Mouse (Mus musculus) effector memory CD4-positive, alpha-beta T cell, adult 7 months (primary cell): ENCODE data around the gene Gtf2h3. TPM values are rescaled to one million over a fixed set of nuclear protein-coding genes. Genes with fewer than 3 reads are reported as not detected.

ENCODE experiments used
- polyA plus RNA-seq: library from polyadenylated mRNA; unstranded; fragments of 100-300 nt; shearing (Covaris generic); gene quantifications from one replicate; pipeline ENCODE4 v1.2.1, GENCODE M21; 2017

The Gtf2h3 gene
- polyA plus RNA-seq, result 19.6 TPM

DNA sequence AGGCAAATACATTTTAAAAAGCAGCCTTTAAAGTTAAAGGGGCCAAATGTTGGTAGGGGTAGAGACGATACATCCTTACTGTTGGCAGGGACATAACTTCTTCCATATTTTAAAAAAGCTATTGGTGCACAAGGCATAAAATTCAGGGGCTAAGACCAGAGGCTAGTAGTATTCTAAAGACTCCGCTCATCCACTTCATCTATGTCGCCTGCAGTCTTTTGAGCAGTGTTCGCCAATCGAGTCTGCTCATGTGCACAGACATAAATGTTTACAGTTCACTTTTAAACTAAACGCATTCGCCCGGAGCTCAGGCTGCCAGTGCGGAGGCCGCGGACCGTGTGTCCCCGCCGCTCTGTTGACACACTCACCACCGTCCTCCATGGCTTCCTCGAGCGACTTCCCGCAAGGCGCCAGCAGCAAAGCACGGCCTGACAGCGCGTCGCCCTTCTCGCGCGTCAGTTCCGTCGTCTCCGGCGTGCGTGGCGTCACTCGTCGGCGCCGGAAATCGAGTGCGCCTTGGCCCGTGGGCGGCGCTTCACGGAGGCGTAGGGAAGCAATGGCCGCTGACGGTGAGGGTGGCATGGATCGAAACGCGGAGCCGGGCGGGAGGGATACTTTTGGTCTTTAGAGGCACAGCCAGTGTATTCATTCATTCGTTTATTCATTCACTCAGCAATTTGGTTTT, at the start of gene Gtf2h3, which contains the start of gene Eif2b1:
TSS of gene Gtf2h3 (plus strand) at position 508 of the 685 bp plus-strand sequence.
TSS of gene Eif2b1 (minus strand) at position 499 of the 685 bp plus-strand sequence.

DNA sequence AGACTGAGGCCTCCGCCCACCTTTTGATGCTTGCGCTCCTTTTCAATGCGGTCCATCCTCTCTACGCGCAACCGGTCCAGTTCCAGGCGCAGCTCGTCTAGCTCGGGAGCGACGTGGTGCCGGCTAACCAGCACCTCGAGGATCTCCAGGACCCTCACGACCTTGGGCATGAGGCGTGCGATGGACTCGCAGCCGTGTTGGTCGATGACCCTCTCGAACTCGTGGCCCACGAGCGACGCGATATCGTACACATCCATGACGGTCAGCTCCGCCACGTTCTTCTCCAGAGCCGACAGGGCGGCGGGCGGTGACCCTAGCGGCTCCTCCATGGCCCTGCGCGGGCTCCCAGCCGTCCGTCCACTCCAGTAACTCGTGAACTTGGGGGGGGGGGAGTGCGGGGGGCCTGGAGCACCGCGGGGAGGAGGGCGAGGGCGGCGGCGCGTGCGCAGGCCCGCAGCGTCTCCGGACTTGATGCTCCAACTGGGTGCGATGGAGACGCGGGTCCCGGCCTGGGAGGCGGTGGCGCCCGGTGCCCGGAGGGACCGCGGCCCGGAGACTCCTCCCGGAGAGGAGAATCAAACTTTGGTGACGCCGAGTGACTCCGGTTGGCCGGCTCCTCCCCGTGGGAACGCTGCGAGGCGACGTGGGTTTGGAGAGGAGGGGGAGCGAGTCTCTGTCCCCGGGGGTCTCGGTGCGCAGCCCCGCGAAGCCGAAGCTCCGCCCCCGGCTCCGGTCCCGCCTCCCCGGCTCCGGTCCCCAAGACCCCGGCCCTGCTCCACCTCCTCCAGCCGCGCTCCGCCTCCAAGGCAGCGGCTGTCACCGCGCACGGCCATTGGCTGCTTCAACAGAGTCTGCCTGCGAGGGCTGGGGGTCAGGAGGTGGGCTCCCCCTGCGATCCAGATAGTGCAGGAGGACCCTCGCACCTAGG, 48.0 kb upstream of the Gtf2h3 start, which contains the start of gene Rilpl1:
TSS of gene Rilpl1 (minus strand) at position 737 of the 928 bp plus-strand sequence.

DNA sequence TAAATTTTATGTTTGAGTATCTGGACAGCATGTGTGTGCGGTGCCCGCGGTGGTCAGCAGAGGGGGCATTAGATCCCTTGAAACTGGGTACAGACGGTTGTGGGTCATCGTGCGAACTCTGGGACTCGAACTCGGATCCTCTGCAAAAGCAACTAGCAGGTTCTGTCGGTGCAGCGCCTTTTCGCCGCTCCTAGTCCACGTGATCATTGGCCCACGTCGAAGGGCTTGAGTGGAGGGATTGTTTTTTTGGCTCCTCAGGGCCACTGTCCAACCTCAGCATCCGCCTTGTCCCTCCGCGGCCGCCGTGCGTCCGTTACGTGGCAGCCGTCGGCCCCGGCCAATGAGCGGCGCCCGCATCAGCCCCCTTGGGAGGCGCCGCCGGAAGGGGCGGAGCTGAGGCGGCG, 38.6 kb upstream of the Gtf2h3 start, which contains the start of gene Tmed2:
TSS of gene Tmed2 (plus strand) at position 313 of the 404 bp plus-strand sequence.

DNA sequence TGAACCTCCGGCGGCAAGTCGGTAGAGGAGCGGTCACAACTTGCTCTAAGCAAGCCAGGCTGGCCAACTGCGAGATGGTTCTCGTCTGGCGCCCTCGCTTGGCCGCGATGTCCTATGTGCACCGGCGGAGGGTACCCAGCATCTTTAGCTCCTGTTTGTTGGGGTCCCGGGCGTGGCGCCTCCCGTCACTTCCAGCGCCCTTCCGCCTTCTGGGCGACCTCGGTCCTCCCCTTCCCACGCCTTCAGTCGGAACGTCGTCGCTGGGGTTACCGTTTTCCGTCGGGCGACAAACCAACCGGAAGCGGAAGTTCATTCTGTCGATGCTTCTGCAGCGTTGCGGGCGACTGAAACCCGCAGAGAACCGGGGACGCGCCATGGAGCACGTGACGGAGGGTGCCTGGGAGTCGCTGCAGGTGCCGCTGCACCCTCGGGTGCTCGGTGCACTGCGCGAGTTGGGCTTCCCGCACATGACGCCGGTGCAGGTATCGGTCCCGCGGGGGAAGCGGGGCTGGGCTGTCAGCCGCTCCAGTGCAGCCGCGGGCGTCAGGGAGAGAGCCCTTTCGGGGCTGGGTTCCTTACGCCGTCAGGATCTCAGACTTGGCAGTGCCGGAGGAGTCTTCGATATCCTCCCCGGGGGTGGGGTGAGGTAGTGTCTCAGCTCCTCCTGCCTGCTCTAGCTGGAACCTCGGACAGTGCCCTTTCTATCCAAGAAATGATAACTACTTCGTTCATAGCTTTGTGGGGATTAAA, 26.2 kb upstream of the Gtf2h3 start, which contains the start of gene Ddx55:
TSS of gene Ddx55 (plus strand) at position 307 of the 750 bp plus-strand sequence.

DNA sequence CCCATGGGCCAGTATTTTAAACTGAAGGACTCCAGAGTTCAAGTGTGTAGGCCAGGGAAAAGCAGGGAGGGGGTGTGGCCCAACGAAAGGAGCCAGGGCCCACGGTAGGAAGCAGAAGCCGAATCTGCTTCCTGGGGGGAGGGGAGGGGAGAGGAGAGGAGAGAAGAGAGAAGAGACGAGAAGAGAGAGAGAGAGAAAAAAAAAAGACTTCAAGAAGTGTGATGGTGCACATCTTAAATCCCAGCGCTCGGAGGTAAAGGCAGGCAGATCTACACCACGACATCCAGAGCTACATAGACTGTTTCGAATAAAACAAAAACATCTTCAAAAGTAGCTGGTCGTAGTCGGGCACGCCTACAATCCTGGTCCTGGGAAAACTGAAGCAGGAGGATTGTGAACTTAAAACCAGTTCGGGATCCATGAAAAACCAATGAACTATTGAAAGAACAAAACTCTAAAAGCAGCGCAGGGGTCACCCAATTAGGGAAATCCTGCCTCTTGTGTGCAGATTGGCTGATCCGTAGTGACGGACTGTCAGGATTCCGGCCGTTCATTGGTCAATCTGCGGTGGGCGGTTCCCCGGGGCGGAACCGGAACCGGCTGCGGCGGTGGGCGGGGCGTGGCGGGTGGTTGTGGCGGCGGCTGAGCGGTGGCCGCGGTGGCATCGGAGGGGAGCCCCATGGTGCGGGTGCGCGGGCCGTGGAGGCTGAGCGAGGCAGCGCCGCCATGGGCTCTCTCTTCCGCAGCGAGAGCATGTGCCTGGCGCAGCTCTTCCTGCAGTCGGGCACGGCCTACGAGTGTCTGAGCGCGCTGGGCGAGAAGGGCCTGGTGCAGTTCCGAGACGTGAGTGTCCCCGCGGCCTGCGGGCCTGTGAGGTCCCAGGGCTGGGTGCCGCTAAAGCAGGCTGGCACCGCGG, 49.8 kb downstream of the Gtf2h3 start, which contains the start of gene Atp6v0a2:
TSS of gene Atp6v0a2 (plus strand) at position 129 of the 916 bp plus-strand sequence.

Other genes with a start within 250 kb of the Gtf2h3 start
- gene Cdk2ap1, start 216.1 kb upstream of the Gtf2h3 start, polyA plus RNA-seq, result 117 TPM
- gene Sbno1, start 153.1 kb upstream of the Gtf2h3 start, polyA plus RNA-seq, result 98.9 TPM
- 71.8 TPM for gene Kmt5a, start 139.2 kb upstream of the Gtf2h3 start, polyA plus RNA-seq
- 112 TPM for gene Rilpl2, start 100.8 kb upstream of the Gtf2h3 start, polyA plus RNA-seq
- gene Snrnp35, start 96.0 kb upstream of the Gtf2h3 start, polyA plus RNA-seq, result 9.0 TPM
- gene Rilpl1, start 47.7 kb upstream of the Gtf2h3 start, polyA plus RNA-seq, result 3.9 TPM
- gene Tmed2, start 38.4 kb upstream of the Gtf2h3 start, polyA plus RNA-seq, result 614 TPM
- gene Ddx55, start 26.3 kb upstream of the Gtf2h3 start, polyA plus RNA-seq, result 14.6 TPM
- gene Eif2b1, start within 50 bp of the Gtf2h3 start, polyA plus RNA-seq, result 21.1 TPM
- 83.5 TPM for gene Atp6v0a2, start 49.4 kb downstream of the Gtf2h3 start, polyA plus RNA-seq
- gene Dnah10, start 145.9 kb downstream of the Gtf2h3 start, polyA plus RNA-seq, result 0.16 TPM